Mouse (Mus musculus) liver, postnatal 0 days (tissue): ENCODE measurements around the gene Sp7.

Experiments used
- CTCF ChIP-seq: sonication (generic); IDR thresholded peaks from 2 replicates; pipeline ENCODE4 v1.5.1; 2016; ENCODE audit warnings: antibody characterized with exemption, low read depth
- EP300 ChIP-seq: IDR thresholded peaks from 2 replicates; pipeline ENCODE4 v1.6.1; 2016; ENCODE audit warnings: antibody characterized with exemption, low read depth, mild to moderate bottlenecking

- TF ChIP-seq CTCF, result no peak
- no peak for TF ChIP-seq EP300
Observed at GRCm38 (mm10) chr15:102393584-102394014, 26.6 kb upstream of the Sp7 start.
